Mouse (Mus musculus) Muller cell, postnatal 12 days (primary cell): ENCODE measurements around the gene Tmem14a.
"Not testable (repeated sequence)": the region's sequence is repeated elsewhere in the genome, so short reads cannot be mapped to it uniquely, and the experiment has no call there.

Experiments
- DNase-seq: peaks from one replicate; pipeline ENCODE4 v3.0.0-alpha.2; 2015; ENCODE audit errors: inconsistent ontology term

The Tmem14a gene

GRCm38 (mm10) chr1:21218489-21218919, at the start of gene Tmem14a:
Tmem14a (plus strand) TSS chr1:21218575.
- peak; percentile 86 for DNase-seq

- no peak for DNase-seq
Observed at GRCm38 (mm10) chr1:21185196-21185595, 33.2 kb upstream of the Tmem14a start.

DNA sequence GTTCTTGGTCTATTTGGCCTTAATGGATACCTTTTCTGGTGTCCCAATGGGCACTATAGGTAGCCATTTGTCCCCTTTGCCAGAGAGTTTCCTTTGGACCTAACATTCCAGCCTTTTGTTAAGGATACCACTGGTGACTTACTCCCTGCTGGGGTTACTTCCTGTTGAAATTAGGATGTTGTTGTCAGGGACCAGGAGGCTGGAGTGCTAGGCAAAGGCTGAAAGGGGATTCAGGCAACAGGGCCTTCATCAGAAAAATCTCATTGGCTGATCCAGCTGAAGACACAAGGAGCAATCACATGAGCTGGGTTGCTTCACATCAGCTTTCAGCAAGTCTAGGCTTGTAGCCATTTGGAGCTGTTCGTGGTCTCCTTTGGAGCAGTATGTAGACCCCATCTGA, 12.1 kb upstream of the Tmem14a start:
- no peak for DNase-seq

DNA sequence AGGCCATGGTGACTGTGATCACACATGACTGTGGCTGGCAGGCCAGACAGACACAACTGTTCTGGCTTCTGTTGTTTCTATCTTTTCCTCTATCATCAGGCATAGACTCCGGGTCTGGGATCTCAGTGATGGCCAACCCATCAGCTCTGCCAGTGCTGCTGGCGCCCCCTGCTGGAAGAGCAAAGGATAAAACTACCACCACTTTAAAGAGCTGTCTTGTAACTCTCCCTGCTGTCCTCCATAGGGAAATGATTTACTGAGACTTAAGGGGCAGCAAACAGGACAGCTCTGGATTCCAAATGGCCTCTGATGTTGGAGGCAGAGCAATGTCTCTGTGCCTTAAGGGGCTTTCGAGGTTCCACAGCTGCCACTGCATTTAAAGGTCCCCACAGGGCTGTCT, 4.8 kb upstream of the Tmem14a start:
- DNase-seq, result not testable (repeated sequence)

- not testable (repeated sequence) for DNase-seq
Observed at GRCm38 (mm10) chr1:21213991-21214692, 4.2 kb upstream of the Tmem14a start.

GRCm38 (mm10) chr1:21227756-21228395, 9.5 kb downstream of the Tmem14a start:
- DNase-seq, result no peak

DNA sequence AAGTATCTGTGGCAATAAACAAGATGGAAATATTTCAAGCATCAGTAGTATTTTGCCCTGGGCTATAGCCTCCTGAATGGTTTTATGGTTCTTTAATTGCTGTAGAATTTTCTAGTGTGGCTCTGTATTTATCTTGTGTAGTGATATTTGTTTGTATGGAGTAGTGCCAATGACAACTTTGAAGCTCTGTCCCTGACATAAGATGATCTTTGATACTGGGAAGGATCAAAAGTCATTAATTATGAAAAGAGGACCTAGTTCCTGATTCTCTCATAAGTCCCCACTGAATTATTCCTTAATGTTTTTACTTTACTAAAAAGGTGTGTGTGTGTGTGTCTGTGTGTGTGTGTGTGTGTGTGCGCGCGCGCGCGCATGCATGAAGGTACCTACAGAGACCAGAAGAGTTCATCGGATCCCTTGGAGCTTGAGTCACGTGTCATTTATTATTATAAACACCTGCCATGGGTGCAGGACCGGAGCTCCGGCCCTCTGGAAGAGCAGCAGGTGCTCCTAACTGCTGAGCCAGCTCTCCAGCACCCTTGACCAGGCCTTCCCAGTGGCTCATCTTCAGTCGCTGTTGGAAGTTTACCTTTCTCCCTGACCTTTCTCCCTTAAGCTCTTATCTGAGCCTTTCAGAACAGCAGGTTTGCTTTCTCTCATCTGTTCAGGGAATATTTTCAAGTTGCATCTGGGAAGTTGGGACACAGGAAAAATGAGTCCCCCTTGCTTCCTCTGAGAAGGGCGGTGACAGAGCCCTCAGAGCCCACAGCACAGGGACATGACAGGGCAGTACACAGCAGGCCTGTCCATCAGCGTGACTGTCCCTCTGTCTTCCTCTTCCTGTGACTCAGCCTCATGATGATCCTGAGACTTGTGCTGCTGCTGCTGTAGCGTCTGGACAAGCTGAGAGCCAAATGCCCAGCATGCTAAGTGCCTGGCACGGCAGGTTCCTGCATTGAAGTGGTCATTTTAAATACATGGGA, 10.7 kb downstream of the Tmem14a start:
- not testable (repeated sequence) for DNase-seq

GRCm38 (mm10) chr1:21230376-21230775, 12.0 kb downstream of the Tmem14a start:
- DNase-seq, result no peak

DNA sequence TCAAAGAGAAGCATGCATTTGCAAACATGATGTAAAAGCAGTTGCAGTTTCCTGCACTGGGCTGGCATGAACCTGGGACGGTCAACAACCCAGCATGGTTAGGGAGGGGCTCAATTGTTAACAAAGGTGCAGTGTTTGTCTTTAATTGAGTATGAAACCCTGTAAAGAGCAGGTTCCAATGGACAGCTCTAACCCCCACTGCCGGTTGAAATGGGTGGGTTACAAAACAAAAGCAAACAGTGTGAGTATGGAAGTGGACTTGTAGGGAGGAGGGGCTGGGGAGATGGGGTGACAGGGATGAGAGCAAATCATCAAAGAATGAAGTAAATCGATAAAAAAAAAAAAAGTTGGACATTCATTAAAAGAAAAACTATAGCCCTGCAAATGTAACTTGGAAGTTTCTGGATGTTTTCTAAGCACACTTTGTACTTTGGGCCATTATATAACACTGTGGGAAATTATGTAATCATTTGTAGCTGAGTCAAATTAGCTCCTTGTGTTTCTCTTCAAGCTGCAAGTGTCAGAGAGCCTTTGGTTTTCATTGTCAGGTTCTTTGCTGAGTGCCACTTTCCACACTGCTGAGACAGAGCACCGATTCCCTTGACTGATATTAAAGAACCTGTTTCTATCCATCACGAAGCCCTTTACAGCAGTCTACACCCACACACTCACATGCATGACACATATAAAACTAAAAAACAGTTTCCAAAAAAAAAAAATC, 13.5 kb downstream of the Tmem14a start:
- DNase-seq, result peak; percentile 33

- DNase-seq, result no peak
Observed at GRCm38 (mm10) chr1:21232516-21232915, 14.1 kb downstream of the Tmem14a start.

GRCm38 (mm10) chr1:21235359-21235758, 17.0 kb downstream of the Tmem14a start:
- DNase-seq, result no peak

- no peak for DNase-seq
Observed at GRCm38 (mm10) chr1:21239911-21240898, 21.8 kb downstream of the Tmem14a start, which contains the start of gene Gsta3. Gsta3 (plus strand) TSS chr1:21240589.

DNA sequence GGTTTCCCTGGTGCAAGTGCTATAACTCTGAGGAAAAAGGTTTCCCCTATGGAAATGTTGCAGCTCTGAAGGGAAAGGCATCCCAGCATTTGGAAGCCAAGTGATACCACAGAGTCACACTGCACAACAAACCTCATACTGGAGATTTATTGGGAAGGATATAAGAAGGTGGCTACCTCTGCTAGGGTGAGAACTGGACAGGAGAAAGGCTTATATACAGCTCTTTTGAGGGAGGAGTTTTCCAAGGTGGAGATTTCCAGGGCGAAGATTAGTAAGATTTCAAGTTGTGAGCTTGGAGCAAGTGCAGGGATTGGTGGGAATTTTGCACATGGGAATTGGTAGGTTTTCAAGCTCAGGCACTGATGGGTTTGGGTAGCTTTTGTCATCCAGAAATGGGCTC, 22.7 kb downstream of the Tmem14a start:
- DNase-seq, result no peak

DNA sequence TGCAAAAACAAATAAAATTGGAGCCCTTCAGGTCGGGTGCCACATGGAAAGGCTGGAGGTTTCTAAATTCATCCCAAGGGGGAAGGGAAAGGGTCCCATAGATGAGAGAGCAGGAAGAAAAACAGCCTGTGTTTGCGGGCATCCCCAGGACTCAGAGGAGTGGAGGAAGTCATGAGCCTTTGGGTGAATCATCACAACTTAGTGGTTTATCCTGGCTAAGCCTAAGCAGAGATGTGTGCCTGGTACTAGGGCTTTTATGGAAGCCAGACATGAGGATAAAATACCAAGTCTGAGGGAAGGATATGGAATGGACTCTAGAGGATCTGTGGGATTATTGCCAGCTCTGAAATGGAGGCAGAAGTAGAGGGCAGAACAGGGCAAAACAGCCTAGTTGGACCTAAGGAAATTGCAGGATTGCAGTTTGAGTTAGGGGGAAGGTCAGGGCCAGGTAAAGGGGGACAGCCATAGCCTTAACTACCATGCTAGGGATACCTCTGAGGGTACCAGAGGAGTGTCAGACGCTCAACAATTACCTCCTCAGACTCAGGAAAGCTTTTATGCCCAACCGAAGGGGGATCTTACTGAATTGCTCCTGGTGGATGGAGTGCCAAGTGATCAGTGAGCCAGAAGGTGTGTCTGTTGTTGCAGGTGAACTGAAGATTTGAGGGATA, 26.1 kb downstream of the Tmem14a start:
- no peak for DNase-seq

DNA sequence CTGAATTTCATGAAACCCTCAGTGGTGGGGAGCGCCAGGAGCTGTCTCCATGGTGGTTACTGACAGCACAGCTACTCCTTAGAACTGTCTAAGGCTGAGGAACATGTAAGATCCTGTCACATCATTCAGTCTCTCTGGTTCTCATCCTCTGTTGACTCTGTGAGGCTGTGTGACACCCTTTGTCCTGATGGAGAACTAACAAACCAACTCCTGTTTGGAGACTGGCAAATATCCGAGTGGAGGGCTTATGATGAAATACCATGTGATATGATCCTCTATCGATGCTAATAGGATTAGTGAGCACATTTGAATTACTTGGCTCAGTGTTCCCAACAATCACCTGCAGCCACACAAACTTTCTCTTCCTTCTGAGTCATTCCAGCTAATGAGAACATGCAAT, 27.8 kb downstream of the Tmem14a start:
- DNase-seq, result no peak

DNA sequence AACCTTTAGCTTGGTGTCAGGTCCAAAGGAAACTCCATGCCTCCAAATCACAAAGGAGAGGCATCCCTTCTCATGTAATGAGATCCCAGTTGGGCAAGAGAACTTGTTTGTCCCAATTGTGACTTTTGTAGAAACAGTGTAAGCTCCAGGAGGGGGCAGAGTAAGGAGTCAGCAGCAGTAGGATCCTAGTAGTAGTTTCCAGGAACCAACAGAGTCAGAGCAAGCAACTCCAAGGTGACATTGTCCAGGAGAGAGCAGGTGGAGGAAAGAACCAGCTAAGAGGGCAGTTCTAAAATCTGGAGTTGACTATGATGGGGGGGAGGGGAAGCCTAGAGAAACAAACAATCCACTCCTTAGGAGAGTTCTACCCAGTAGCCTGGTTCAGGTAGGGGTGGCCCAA, 29.5 kb downstream of the Tmem14a start:
- no peak for DNase-seq

- DNase-seq, result no peak
Observed at GRCm38 (mm10) chr1:21248560-21249390, 30.4 kb downstream of the Tmem14a start.

DNA sequence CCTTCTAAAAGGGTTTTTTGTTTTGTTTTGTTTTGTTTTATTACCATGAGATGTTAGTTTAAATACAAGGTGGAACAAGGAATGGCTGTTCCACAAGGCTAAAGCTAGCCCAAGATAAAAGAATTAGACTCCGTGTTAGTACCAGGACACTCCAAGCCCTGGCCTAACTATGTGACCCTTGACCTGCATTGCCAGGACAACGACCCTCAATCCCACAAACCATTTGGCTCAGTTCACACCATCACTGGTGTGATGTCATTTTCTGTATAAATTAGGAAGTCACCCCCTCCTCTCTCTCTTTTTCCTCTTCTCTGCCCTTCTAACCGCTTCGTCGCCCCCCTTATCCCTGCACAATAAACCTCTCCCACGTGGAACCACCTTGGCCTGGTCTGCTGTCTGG, 33.3 kb downstream of the Tmem14a start:
- no peak for DNase-seq
